Mouse (Mus musculus) left cerebral cortex, adult 6 months (tissue): ENCODE measurements around the gene Sdk2. TPM values are rescaled to one million over a fixed set of nuclear protein-coding genes. Genes with fewer than 3 reads are reported as not detected.

ENCODE experiments used
- long read RNA-seq, 2 experiments: library from polyadenylated mRNA; unstranded; transcript quantifications; one replicate each; pipeline ENCODE4 v2.0.0; 2019 to 2020
- polyA plus RNA-seq: library from polyadenylated mRNA; unstranded; fragments of <200 nt; fragmentation: Nextera tagmentation; gene quantifications from 2 replicates; pipeline ENCODE4 v1.2.3, GENCODE M21; 2021

Sdk2 gene
- 1.7 and 1.9 TPM in 2 replicates for polyA plus RNA-seq
- long read RNA-seq, experiment 1, partial matches to known transcripts: 4 of 11 reads
- long read RNA-seq, experiment 1, other reads (novel, unspliced or antisense): 7 of 11 reads
- long read RNA-seq, experiment 2, partial matches to known transcripts: 0 of 7 reads
- long read RNA-seq, experiment 2, other reads (novel, unspliced or antisense): 7 of 7 reads

DNA sequence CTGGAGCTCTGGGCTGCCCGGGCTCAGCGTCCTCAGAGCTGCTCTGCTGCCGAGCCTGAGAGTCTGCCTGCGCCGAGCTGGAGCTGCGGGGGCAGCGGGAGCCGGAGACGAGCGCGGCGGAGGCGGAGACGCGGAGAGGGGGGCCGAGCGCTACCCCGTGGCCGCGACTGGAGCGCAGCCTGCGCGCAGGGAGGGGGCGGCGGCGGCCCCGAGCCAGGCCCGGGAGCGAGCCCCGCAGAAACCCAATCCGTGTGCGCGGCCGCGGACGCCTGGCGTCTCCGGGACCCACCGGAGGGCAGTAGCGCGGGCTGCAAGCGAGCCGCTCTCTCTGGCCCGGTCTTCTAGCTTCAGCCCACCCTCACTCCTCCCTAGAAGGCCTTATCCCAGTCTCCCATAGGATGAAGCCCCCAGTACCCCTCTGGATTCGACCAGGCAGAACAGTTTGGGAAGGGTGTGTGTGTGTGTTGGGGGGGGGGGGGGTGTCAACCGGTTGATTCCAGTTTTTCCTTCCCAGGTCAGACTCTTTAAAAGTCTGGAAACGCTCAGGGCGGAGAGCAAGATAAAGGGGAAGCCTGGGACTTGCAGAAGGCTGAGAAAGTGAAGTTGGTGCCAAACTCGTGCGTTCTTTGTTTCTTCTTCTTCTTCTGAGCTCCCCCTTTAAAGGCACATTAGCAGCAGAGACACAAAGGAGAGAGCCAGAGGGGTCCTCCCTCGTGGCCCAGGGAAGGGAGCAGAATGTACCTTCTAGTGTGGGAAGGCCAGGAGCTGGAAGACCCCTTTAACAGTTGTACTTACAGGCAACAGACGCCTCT, at the start of gene Sdk2:
Gene Sdk2 (minus strand): TSS at position 96 of the 812 bp plus-strand sequence.

DNA sequence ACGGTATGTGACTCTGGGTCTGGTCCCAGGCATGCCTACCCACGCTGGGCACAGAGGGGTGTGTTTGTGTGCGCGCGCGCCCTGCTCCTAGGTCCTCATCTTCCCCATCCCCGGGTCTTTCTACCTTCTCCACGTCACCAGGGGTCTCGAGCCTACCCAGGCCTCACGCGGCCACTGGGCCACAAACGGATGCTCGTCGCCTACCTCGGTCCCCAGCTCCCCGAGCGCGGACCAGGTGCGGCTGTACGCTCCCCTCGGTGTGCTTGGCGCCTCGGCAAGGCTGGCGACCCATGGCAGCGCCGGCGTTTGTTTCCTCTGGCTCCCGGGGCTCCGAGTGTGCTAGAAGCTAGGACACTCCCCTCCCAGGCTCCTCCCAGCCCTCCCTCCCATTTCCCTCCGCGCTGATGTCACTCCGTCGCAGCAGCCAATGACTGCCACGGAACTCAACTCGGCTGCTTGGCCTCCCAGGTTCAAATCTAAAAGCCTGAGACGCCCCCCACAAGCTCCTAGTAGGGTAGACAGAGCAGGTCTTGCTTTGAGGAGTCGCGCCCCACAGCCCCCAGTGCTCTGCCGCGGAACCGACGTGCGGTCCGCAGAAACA, 315.3 kb downstream of the Sdk2 start, which contains the start of gene Cdc42ep4:
Gene Cdc42ep4 (minus strand): TSS at position 398 of the 601 bp plus-strand sequence.

